Mouse (Mus musculus) limb, embryonic 11.5 days (tissue): Measurements from ENCODE around the gene Otud7a. TPM values are rescaled to one million over a fixed set of nuclear protein-coding genes. Genes with fewer than 3 reads are reported as not detected.

Experiments
- ATAC-seq: fragments of 200-750 bp; cut with Nextera tagmentation; 2 replicates; pipeline ENCODE4 v1.8.0; 2017; ENCODE audit warnings: low read depth; ENCODE audit not compliant: insufficient number of reproducible peaks, low FRiP score, low TSS enrichment
- DNase-seq: peaks from one replicate; pipeline ENCODE4 v3.0.0-alpha.2; 2015; ENCODE audit warnings: low spot score
- H3K27ac ChIP-seq: fragments of 300-500 bp; sonication (generic); replicated peaks from 2 replicates; pipeline ENCODE4 v1.5.1; 2014; ENCODE audit warnings: low read depth, mild to moderate bottlenecking, low read length
- H3K27me3 ChIP-seq: fragments of 300-500 bp; sonication (generic); 2 replicates; pipeline ENCODE4 v1.6.1; 2014; ENCODE audit warnings: mild to moderate bottlenecking, low read length, mixed read lengths; ENCODE audit not compliant: control insufficient read depth, insufficient read depth
- H3K36me3 ChIP-seq: fragments of 300-500 bp; sonication (generic); 2 replicates; pipeline ENCODE4 v1.6.1; 2014; ENCODE audit warnings: mild to moderate bottlenecking, low read length, moderate library complexity, mixed read lengths; ENCODE audit not compliant: control insufficient read depth, insufficient read depth
- H3K4me1 ChIP-seq: fragments of 300-500 bp; sonication (generic); 2 replicates; pipeline ENCODE4 v1.6.1; 2014; ENCODE audit warnings: low read length, mixed read lengths; ENCODE audit not compliant: control insufficient read depth, insufficient read depth
- H3K4me2 ChIP-seq: fragments of 300-500 bp; sonication (generic); 2 replicates; pipeline ENCODE4 v1.6.1; 2014; ENCODE audit warnings: low read depth, mild to moderate bottlenecking, moderate library complexity; ENCODE audit not compliant: severe bottlenecking
- H3K4me3 ChIP-seq: fragments of 300-500 bp; sonication (generic); 2 replicates; pipeline ENCODE4 v1.5.1; 2014; ENCODE audit warnings: low read depth, low read length
- H3K9ac ChIP-seq: fragments of 300-500 bp; sonication (generic); 2 replicates; pipeline ENCODE4 v1.6.1; 2014; ENCODE audit warnings: mild to moderate bottlenecking, low read length
- H3K9me3 ChIP-seq: fragments of 300-500 bp; sonication (generic); 2 replicates; pipeline ENCODE4 v1.6.1; 2016; ENCODE audit warnings: low read length; ENCODE audit not compliant: control insufficient read depth
- WGBS: fragments of 180-500 bp; shearing (Covaris S2); extraction: QIAGEN DNeasy Blood & Tissue Kit; methylation state at CpG from one replicate; pipeline ENCODE4 v1.1.7; 2014; 5-methylcytosine and 5-hydroxymethylcytosine counted together
- polyA plus RNA-seq: library from polyadenylated mRNA; unstranded; fragments of >200 nt; fragmentation: Nextera tagmentation; extraction: Ambion mirVana; gene quantifications from 2 replicates; pipeline ENCODE4 v1.2.1, GENCODE M21; 2014

The Otud7a gene
- polyA plus RNA-seq, 1 experiment from 2014 or later = 0.25 TPM

DNA sequence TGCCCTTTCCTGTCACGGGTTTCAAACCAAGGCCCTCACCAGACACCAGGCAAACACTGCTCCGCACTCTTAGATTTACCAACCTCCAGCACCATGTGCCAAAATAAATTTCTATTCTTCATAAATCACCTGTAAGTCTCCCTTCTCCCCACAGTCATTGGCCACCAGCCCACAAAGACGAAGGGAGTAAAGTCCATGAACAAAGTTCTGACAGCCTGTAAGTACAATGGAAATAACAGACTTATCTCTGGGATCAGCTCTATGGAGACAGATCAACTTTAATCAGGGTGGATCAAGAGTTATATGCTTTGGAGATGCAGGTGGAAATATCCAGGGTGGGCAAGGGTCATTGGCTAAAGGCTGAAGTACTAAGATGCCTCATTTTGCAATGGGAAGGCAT lies 336.3 kb downstream of the Otud7a start:
- no peak for DNase-seq
- no peaks in the 10 kb centered on the region for H3K27me3 ChIP-seq
- no peak for ATAC-seq
- no peaks in the 10 kb centered on the region for H3K9me3 ChIP-seq
- no peaks in the 10 kb centered on the region for H3K4me1 ChIP-seq
- WGBS = 89% methylated on average over 3 of the region's 3 CpGs
- H3K9ac ChIP-seq = no peak overlapping the region
- H3K4me2 ChIP-seq = no peak overlapping the region
- H3K36me3 ChIP-seq = no peaks in the 10 kb centered on the region
- no peak overlapping the region for H3K4me3 ChIP-seq
- no peak overlapping the region for H3K27ac ChIP-seq

DNA sequence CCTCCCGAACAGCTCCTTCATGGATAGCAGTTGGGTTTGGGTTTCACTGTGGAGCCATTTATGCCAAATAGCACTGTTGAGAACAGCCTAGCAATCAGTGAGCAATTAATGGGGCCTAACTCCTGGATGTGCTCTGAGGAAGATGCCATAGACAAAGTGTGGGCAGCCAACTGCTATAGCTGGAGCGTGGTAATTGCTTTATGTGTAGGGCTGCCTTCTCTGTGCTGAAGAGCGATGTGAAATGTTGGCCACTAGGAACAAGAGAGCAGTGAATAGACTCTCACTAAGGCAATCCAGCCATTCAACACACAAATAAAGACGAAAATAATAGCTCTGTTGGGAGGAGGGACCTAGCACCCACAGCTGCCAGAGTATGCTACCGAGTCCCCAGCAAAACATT lies 345.2 kb downstream of the Otud7a start:
- Histone ChIP-seq H3K36me3 (no peaks in the 10 kb centered on the region), H3K4me2 (no peak overlapping the region), H3K9ac (no peak overlapping the region), H3K27ac (no peak overlapping the region), H3K27me3 (no peaks in the 10 kb centered on the region), H3K4me1 (no peaks in the 10 kb centered on the region), H3K9me3 (no peaks in the 10 kb centered on the region), H3K4me3 (no peak overlapping the region)
- ATAC-seq (no peak), DNase-seq (no peak)
- WGBS = 89% methylated on average over 5 of the region's 5 CpGs

DNA sequence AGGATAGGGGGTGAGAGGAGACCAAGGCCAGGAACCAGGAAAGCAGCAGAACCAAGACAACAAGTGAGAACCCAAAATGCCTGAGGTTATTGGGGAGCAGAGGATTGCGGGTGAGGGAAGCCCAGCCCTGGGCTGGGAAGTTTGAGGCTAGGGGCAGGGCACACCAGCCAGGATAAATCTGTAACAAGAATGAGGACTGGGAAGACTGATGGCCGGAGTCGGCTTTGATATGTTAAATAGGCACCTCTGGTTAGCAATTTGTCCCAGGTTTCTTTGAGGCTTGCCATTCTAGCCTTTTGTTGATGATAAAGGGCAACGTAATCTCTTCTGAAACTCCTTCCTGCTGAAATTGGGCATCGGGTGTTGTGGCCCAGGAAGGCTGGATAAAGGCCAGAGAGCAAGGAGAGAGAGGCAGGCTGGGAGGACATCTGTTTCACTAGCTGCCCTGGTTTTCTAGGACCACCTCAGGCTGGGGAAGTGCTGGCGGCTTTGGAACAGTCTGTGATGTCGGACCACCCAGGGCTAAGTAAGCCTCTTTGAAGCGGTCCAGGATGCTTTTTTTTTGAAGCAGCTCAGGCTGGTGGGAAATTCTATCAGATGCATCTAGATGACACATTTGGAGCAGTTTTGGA lies 351.6 kb downstream of the Otud7a start:
- DNase-seq (no peak), ATAC-seq (no peak)
- Histone ChIP-seq H3K4me2 (no peak overlapping the region), H3K4me1 (no peaks in the 10 kb centered on the region), H3K27me3 (no peaks in the 10 kb centered on the region), H3K27ac (no peak overlapping the region), H3K36me3 (no peaks in the 10 kb centered on the region), H3K9me3 (no peaks in the 10 kb centered on the region), H3K4me3 (no peak overlapping the region), H3K9ac (no peak overlapping the region)
- 9% methylated on average over 8 of the region's 8 CpGs for WGBS

DNA sequence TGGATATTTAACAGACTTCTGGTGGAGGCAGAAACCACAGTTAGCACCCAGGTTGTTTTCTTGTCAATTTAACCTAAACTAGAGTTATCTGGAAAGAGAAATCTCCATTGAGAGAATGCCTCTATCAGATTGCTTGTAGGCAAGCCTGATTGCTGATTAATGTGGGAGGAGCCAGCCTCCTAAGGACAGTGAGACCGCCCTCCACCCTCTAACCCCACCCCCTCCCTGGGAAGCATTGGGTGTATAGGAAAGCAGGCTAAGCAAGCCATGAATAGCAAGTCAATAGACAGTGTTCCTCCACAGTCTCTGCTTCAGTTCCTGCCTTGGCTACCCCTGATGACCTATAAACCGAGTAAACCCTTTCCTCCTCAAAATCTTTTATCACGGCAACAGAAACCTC lies 353.9 kb downstream of the Otud7a start:
- WGBS = 88% methylated on average over 3 of the region's 3 CpGs
- Histone ChIP-seq H3K27me3 (no peaks in the 10 kb centered on the region), H3K27ac (no peak overlapping the region), H3K9ac (no peak overlapping the region), H3K9me3 (no peaks in the 10 kb centered on the region), H3K36me3 (no peaks in the 10 kb centered on the region), H3K4me1 (no peaks in the 10 kb centered on the region), H3K4me3 (no peak overlapping the region), H3K4me2 (no peak overlapping the region)
- ATAC-seq (no peak), DNase-seq (no peak)

DNA sequence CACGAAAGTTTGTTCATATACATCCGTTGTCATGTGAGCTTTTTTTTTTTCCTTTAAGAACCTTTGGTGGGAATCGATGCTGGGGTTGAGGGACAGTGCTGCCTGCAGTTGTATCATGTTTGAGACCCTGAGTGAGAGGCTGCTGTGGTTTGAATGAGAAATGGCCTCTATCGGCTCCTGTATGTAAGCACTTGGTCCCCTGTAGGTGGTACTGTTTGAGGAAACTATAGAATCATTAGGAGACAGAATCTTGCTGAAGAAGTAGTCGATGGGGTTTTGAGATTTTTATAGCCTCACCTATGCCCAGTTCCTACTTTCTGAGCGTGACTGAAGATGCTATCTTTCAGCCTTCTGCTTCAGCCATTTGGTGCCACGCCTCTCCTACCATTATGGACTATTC lies 354.8 kb downstream of the Otud7a start:
- no peak overlapping the region for H3K9ac ChIP-seq
- H3K4me2 ChIP-seq = no peak overlapping the region
- 90% methylated on average over 7 of the region's 7 CpGs for WGBS
- H3K27me3 ChIP-seq = no peaks in the 10 kb centered on the region
- H3K27ac ChIP-seq = no peak overlapping the region
- ATAC-seq = no peak
- no peaks in the 10 kb centered on the region for H3K9me3 ChIP-seq
- no peaks in the 10 kb centered on the region for H3K36me3 ChIP-seq
- H3K4me3 ChIP-seq = no peak overlapping the region
- no peaks in the 10 kb centered on the region for H3K4me1 ChIP-seq
- DNase-seq = no peak

DNA sequence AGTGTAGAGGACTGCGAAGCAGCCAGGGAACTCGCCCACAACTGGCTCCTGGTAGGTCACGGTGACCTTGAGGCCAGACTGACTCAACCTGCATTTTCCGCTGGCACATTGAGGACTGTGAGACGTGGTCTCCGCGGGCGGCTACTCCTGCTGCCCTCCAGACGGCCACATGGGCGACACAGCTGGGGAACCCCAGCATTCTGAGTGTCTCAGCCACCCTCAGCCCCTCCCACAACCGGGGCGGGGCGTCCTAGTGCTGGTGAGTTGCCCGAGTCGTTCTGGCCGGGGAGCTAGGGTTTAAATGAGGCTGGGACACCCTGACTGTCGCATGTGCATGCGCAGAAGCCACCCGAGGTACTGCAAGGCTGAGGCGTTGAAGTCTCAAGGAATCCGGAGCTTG lies 358.2 kb downstream of the Otud7a start:
- no peak overlapping the region for H3K9ac ChIP-seq
- no peak overlapping the region for H3K4me2 ChIP-seq
- H3K9me3 ChIP-seq = no peaks in the 10 kb centered on the region
- no peak overlapping the region for H3K27ac ChIP-seq
- 92% methylated on average over 21 of the region's 21 CpGs for WGBS
- H3K4me3 ChIP-seq = no peak overlapping the region
- H3K36me3 ChIP-seq = no peaks in the 10 kb centered on the region
- DNase-seq (no peak), ATAC-seq (0 out of 2 replicates have a peak, but pooled peaks have one; percentile 26)
- no peaks in the 10 kb centered on the region for H3K27me3 ChIP-seq
- no peaks in the 10 kb centered on the region for H3K4me1 ChIP-seq

Other genes with a start within 250 kb of the Otud7a start
- gene Chrna7, start 232.2 kb upstream of the Otud7a start, polyA plus RNA-seq = 4.5 and 4.6 TPM in 2 replicates